Mouse (Mus musculus): ENCODE measurements at regions not wholly inside any gene's neighbourhood (a gene's known extent, or its start where the extent isn't known, plus 50 kb on each side); places are given as distances from the start of the nearest gene placed in this dataset.
A peak's percentile ranks its signal among the peaks of the same experiment; 100 is the strongest.

DNA sequence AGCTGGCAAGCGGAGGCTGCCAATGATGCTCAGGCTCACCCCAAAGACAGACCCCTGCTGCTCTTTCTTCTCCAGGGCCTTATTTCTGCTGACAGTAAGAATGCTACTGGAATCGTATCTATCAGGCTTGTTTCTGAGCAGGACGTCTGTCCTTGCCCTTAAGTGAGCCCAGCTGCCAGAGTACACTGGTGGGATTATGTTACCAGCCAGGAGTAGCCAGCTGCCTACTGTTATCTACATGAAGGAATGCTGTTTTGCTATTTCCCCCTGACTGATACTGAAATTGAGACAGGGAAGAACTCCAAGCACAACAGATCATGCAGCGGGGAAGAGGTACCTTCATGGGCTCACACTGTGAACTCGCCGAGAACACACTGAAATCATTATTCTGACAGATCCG lies 228.2 kb upstream of the Rasgrp1 start:
- DNase-seq = no peak

DNA sequence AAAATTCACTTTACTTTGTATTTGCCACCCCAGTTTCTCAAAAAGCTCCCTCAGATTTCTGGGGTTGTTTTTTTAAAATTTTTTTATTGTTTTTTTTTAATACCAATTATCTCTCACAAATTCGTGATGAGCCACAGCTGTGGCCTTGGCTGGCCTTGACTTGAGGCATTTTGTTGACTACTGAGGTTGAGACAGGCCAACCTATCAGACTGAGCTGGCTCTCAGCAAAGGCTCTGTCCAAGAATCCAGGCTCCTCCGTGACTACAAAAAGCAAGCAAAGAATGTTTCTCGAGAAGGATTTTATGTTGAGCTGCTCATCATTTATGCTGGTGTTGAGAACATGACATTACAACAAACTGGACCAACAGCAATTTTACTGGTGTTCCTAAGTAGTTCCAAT lies 244.6 kb upstream of the Rasgrp1 start:
- peak; percentile 70 for DNase-seq

DNA sequence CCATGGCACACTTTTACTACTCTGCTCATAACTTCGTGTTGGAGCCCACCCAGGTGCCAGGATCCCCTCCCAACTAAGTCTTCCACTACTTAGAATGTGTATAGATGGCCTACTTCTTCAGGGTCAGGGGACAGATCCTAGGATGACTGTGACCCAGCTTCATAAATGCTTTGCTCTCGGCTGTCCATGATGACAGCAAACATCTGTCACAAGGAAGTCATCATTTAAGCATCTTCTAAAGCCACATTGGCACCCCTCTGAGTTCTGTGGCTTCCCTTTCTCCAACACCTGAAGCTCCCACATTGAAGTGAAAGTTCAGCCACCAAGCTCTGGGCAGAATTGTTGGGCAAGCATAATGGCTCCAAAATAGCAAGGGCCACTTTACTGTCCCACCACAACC lies 252.2 kb upstream of the Rasgrp1 start:
- no peak for DNase-seq

DNA sequence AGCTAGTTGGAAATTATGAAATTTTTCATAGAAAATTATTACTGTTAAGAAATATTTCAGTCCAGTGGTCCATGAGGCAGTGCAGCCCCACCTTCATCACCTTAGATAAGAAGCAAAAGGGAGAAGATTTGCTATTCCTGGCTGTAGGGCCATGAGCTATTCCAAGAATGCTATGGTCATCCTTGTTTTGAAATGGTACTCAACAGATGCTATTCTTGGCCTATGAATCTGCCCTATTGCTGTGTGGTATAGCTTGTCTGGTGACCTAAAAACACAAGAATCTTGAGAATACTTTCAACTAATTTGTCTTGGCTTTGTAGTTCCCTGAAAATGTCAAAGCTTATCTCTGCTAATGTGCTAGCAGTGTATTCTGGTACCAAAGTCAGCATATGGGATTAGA lies 254.8 kb upstream of the Rasgrp1 start:
- DNase-seq = no peak

DNA sequence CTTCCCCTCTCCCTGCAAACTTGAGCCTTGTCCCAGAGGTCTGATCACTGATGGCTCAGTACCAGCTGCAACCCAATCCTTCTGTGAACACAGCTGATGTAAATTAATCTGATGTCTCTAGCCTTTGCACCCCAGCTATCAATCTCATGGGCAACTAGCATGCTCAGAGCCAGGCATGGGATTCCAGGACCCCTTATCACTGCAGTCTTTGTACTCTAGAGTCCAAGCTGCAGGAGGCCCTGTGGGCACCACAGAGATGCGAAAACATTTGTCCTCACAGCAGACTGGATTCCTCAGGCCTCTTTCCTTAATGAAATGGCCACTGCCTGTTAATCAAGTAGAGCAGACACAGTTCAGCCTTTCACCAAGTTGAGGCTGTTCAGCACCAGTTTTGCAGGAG lies 272.0 kb upstream of the Rasgrp1 start:
- no peak for DNase-seq

DNA sequence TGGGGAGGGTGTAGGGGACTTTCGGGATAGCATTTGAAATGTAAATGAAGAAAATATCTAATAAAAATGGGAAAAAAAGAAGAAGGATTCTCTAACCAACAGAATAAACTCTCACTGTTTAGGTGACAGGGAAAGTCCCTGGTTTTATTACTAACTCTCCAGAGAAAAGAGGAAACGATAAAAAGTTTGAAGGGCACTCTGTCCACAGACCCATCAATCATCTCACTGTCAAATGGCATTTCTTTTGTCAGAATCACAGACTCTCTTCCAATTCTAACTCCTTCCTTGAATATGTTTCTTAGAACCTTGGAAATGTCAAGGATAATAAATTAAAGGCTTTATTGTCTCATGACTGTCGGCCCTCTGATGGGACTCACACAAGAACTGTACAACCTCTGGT lies 275.3 kb upstream of the Rasgrp1 start:
- DNase-seq = no peak

DNA sequence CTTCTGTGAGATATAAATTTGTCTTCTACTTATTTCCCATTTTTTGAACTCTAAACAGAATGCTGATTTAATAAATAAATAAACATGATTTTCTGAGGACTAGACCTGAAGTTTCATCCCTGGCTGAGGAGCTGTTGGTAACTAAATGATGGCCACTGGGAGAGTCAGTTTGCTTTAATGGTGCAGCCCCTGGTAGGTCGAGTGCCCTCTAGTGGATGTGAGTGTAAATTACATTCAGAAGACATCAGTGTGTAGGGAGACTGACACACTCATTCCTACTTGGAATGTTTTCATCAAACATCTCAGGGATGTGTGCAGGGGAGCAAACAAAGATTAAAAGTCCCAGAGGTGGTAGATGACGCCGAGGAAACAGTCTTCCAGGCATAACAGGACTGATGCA lies 281.2 kb upstream of the Rasgrp1 start:
- no peak for DNase-seq

DNA sequence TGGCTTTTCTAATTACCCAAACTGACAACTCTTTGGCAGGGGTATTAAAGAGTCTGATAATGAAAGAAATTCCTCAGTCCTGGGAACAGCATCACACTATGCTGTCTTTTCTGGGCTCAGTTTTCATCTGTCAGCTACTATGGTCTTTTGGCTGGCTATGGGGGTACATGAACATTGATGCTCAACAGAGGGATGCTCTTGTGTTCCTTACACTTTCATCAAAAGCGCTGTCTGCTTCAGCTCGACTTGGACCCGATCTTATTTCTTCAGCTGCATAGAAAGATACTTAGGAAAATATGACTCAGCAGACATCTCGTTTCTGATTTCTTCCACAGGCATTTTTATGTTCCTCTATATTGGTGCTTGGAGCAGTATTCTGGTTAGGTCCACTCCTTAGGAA lies 292.1 kb upstream of the Rasgrp1 start:
- no peak for DNase-seq

DNA sequence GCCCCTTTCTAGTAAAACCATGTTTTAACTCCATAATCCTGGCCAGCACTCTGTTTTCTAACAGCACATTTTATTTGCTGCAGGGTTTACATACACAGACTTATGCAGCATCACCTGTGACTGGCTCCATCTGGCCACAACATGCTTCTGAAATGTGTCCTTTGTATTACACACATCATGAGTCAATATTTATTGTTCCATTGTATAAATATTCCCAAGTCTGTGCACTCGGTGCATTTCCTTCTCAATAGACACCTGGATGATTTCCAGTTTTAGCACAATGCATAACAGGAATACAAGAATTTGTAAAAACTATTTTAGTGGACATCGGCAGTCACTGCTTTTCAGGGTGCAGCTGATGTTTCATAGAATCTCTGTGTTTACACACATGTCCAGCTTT lies 294.6 kb upstream of the Rasgrp1 start:
- DNase-seq = no peak

DNA sequence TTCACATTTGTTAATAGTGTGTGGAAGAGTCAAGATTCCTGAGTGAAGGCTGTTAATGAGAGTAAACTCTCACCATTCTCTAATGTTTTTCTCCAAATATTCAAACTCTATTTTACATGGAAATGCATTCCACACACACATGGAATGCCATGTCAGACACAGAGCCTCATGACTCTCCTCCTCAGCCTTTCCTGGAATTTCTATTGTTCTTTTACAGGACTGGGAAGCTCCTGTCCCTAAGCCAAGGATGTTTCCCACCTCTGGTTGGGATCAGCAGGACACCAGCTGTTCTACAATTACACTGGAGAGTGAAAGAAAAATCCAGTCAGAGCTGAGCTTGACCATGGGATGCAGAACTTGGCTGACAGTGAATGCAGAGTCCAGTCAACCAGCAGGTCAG lies 309.3 kb upstream of the Rasgrp1 start:
- no peak for DNase-seq

DNA sequence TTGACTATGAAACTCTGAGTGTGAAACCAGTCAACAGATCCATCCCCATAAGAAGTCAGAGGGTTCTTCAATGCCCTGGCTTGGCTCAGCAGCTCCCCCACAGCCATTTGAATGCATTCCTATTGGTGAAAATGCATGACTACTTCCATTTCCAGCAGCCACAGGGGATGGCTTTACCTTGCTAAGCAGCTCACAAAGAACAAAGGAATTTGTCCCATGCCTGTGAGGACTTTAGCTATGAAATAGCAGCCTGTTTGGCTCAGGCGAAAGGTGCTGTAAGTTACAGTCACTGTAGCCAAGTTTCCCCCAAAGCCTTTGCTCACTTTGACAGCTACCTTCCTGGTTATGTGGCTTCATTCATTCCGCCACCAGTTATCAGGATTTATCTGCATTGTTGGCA lies 309.8 kb upstream of the Rasgrp1 start:
- DNase-seq = no peak

DNA sequence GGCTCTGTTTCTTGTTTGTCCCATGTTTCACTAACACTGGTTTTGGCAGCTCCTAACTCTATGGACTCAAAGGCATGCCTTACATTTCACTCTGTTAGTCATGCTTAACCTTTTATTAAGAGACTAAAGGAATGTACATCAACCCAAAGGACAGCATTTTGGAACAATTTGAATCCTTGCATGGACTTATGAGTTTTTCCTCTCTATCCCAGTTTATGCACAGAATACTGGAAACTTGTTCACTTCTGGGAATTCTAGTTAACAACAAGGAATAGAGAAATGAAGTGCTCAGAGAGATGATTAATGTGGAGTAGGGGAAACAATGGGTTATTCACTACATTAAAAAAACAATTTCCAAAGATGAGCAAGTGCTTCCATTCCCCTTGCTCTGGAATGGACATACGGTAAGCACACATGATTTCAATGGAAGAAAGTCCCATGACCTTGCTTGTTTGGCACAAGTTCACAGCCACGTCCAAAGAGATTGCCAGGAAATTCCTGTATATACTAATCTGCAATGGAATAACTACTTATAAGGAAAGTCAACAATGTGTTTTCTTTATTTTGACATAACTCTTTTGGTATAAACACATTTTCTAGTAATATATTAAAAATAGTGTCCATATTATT lies 313.9 kb upstream of the Rasgrp1 start:
- DNase-seq = no peak

DNA sequence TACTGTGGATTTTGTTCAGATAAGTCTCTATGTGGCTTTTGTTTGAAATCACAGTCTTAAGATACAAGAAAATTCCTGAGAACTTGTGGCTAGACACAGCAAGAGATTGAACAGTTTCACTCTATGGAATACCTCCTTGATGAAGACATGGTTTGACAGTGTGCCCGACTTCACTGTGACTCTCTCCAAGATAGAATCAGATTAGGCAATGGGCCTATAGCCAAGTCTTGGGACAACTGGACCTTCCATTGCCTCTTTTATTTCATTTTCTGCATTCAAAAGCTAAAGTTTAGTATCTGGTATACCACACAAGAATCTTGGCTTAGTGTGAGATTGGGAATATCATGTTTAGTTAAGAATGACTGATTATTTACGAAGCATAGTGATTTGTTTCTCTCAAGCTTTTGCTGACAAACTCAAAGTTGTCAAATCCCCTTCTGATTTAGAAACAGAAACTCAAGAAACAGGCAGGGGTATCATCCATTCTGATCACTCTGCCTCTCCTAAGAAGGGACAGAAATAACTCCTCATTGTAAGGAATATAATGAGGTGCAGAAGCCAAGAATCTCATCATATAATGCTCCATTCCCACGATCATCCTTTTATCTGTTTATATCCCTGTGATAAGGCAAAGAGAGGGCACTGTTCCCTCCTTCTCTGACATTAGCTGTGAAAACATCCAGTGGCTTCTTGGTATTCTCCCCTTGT lies 317.6 kb upstream of the Rasgrp1 start:
- DNase-seq = no peak

DNA sequence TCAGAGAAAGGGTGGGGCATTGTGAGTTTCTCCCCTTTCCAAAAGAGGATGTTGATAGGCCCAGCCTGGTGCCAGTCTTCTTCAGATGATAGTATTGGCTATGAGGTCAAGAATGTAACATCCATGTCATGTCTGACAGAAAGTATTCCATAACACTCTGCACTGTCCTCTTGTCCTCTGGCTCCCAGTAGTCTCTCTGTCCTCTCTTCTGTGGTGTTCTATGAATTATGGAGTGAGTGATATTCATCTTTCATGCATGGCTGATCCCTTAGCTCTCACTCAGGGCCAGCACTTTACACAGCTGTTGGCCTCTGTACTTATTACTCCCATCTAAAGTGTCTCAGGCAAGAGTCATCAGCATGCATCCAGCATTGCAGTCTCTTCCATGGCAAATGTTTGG lies 319.9 kb upstream of the Rasgrp1 start:
- no peak for DNase-seq

DNA sequence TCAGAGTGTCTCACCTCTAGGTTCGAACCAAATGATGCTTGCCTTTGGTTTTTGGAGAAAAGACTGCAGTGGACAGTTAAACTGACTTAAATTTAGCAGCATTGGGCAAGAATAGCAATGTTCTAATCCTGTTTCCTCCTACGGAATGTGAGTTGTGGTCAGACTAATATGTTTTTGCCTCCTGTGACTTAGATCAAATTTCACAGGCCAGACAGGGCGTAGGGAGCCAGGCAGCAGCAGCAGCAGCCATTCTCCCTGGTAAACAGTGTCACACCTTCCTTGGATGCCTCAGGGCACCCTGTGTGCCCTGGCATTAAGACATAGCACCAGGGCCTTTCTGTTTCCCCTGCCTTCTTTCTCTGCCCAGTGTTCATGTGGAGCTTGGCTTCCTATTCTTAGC lies 323.7 kb upstream of the Rasgrp1 start:
- no peak for DNase-seq

DNA sequence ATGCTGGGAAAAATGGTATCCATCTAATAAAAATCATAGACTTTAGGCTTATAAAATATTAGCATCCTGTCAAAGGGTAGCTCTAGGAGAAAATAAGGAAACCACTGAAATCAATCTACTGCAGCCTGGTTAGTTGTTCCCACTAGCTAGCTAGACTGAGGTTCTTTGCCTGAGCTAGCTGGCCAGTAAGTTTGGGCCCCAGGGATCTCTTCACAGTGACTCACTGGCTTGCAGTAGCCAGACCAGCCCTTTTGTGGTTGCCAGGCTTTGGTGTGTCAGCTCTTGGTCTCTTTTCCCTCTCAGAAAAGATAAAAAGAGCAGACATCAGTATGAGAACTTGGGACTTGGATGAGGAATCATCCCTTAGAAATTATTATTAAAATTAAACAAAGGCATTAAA lies 325.3 kb upstream of the Rasgrp1 start:
- no peak for DNase-seq

DNA sequence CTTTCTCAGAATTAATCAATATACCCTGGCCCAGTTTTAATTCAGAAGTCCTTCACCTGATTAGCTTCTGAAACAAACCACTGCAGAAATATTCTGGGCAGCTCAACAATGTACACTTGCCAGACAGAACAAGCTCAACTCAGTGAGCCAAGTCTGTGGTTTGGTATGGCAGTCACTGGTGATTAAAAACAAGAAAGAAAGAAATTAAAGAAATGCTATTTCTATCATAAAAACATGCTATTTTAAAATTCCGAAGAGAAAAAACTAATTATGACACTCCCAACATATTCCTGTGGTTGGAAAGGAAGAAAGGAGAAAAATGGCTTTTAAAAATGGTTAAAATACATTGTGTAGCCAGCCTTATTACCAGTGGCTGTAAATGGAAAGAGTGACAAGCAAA lies 332.1 kb upstream of the Rasgrp1 start:
- DNase-seq = no peak

DNA sequence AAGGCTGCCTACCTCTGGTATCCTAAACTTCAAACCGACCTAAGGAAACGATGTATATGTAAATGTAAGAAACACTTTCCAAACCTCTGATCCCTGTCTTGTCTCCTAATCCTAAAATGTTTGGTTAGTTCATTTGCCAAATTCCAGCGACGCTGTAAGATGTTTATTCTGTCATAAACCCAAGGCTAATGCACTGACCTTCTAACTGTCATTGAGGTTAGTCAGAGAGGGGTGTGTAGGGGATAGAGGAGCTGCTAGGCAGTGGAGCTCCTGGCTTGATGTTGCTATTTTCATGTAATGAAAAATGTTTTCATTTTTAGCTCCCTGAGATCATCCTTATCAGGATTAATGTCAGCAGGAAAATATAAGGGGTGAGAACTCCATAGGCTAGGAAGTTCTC lies 335.8 kb upstream of the Rasgrp1 start:
- no peak for DNase-seq

DNA sequence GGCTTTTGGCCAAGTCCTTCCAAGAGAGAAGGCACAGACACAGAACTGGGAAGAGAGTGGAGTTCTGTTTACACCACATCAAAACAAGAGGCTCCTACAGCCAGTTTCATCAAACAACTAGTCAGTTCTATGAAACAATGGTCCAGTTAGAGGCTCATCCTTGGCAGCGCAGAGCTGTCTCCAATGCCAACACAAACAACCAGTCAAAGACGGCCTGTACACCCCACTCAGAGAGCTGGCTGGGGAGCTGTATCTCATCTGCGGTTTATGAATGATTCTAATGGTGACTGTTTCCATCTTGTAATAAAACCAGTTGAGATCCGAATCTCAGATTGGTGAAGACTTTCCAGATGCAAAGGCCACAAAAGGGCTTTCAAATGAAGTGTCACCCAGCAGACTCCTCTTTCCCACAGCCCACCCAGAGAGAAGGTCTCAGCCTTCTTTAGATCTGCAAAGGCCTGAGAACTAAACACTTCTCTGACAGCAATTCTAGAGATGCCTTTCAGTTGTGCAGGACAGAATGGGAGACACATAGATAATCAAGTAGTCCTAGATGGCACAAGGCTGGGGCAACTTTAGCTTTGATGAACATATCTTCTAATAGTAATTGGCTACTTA lies 343.1 kb upstream of the Rasgrp1 start:
- peak; percentile 56 for DNase-seq

DNA sequence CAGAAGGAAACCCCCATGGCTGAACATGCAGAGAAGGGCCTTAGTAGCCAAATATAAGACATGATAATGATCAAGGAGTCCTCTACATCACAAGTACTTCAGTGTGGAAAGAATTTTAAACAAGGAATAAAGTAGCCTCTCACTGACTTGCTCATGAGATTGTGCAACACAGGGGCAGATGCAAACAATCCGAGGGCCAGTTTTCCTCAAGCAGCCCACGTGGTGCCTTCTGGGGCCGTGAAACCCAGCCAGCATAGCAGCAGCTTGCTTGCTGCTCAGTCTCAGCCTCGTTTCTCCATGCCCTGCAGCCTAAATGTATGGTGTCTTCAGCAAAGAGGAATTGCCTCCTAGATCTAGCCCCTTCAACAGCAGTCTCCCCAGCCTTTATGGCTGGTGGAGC lies 350.7 kb upstream of the Rasgrp1 start:
- no peak for DNase-seq

DNA sequence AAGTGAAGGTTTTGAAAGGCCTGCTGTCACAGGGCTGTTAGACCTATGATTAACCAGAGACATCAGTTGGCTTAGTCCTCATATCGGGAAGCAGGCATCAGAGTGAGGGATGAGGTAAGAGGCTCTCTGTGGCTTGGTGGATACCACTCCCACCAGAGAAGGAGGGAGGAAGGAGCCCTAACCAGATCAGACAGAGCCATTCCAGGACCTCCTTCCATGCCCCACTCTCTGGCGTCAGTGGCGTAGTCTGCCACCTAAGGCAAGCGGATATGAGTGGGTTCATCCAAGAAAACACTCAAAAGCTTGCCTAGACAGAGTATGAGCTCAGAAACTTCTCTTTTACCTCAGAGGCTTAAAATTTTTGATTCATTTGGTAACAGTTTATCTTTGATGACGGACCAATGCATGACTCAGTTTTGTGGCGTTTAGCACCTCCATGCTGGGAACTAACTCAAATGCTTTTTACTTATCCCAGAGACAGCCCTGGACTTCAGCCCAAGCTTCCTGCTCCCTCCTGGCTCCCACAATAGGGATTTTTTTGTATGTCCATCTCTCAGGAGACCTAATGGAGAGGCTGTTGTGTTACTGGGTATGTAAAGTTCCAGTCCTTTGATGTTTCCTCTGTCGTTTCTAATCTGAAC lies 367.5 kb upstream of the Rasgrp1 start:
- no peak for DNase-seq

DNA sequence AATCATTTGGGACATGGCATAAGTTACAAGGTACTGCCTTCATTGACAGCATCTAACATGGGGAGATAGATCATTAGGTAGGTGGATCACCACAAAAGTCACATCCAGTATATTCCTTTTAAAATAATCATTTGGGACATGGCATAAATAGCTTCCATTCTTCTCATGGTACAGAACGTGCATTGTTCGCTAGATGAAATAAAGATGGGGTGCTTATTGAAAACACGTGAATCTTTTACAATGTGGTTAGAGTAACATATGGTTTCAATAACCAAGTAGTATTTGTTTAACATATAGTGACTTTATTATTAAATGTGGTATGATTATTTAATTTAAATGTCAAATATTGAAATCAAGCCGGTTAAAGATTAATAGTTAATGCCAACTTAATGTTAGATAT lies 381.3 kb upstream of the Rasgrp1 start:
- no peak for DNase-seq

DNA sequence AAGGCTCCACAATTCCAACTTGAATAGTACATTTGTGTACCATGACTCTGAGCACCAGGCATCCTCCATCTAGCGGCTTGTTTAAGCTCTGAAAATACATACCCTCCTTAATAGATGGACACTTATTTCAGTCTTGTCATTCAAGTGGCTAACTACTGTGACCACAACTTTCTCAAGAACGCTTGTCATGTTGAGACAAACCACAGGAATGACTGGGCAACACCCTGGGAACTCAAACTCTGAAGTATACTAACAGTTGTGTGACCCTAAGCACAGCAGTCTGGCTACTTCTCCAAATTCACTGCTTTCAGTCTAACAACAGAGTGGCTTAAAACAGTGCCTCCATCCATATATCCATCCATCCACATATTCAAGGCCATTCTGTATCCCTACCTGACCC lies 380.4 kb upstream of the Thbs1 start:
- DNase-seq = no peak

DNA sequence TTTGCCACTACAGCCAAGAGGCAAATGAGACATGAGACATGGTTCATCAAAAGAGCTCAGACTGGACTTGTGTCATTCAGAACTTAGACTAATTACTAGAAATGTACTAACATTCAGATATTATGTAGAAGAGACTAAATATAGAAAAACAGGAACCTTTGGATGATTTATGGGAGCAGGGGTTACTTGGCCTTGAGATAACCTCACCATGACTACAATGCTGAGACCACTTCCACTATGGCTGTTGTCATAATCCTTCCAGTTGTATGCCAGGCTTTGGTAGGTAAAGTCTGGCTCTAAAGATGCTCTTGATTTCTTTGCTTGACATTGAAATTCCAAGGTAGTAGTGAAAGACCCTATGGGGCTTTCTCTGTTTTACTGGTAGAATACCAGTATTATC lies 369.3 kb upstream of the Thbs1 start:
- no peak for DNase-seq

All from kidney, postnatal 10 days (tissue).